12 mouse cellular contexts compared by ENCODE assay signal in genomic region chr9:122018079-122018478, GRCm38 (mm10).
"Had no signal": no experiment of that assay in that cellular context is flagged by ENCODE, and none has a peak within 500 bp of the region (broad histone marks: within the 10 kb centered on the region; RNA-seq: fewer than 3 reads in every experiment).

No protein-coding gene starts in this region.

- H3K4me2 ChIP-seq: liver, embryonic 12.5 days had no signal

- H3K36me3 ChIP-seq: heart, embryonic 10.5 days; heart, embryonic 12.5 days; hindbrain, embryonic 13.5 days; hindbrain, embryonic 15.5 days; kidney, embryonic 15.5 days; limb, embryonic 13.5 days; limb, embryonic 15.5 days; liver, embryonic 12.5 days had no signal

- H3K4me1 ChIP-seq: liver, embryonic 12.5 days had no signal

- H3K9ac ChIP-seq: heart, embryonic 12.5 days; hindbrain, embryonic 13.5 days; hindbrain, embryonic 15.5 days; kidney, embryonic 15.5 days; limb, embryonic 13.5 days; limb, embryonic 15.5 days; liver, embryonic 12.5 days; liver, embryonic 14.5 days had no signal

- H3K27ac ChIP-seq: heart, embryonic 10.5 days; hindbrain, embryonic 13.5 days; hindbrain, embryonic 15.5 days; kidney, embryonic 15.5 days; kidney, postnatal 0 days; limb, embryonic 13.5 days; limb, embryonic 15.5 days; liver, embryonic 12.5 days; liver, embryonic 14.5 days had no signal

- H3K9me3 ChIP-seq: heart, embryonic 10.5 days; heart, embryonic 12.5 days; hindbrain, embryonic 13.5 days; hindbrain, embryonic 15.5 days; kidney, embryonic 15.5 days; limb, embryonic 13.5 days; limb, embryonic 15.5 days; liver, embryonic 12.5 days had no signal

- H3K4me3 ChIP-seq: heart, embryonic 10.5 days; heart, embryonic 12.5 days; hindbrain, embryonic 13.5 days; hindbrain, embryonic 15.5 days; kidney, embryonic 15.5 days; limb, embryonic 13.5 days; limb, embryonic 15.5 days; liver, embryonic 12.5 days had no signal

- ATAC-seq: liver, embryonic 12.5 days had no signal

- DNase-seq: layer of hippocampus, adult 9-11 months; layer of hippocampus, postnatal 36 days had no signal

- H3K27me3 ChIP-seq: heart, embryonic 12.5 days; hindbrain, embryonic 13.5 days; hindbrain, embryonic 15.5 days; kidney, embryonic 15.5 days; limb, embryonic 13.5 days; limb, embryonic 15.5 days; liver, embryonic 12.5 days had no signal
